Mouse (Mus musculus) CH12F3 (cell line): ENCODE data around the gene Mmp1b.
"Not testable (repeated sequence)": the region's sequence is repeated elsewhere in the genome, so short reads cannot be mapped to it uniquely, and the experiment has no call there.

ENCODE experiments used
- in situ Hi-C: fragments of 300-500 bp; cut with MboI; formaldehyde crosslinking; loops from 2 replicates; pipeline ENCODE4 v1.14.3; 2020; ENCODE audit warnings: low sequenced_read_pairs

Gene Mmp1b

GRCm38 (mm10) chr9:7387947-7388346 is at the start of gene Mmp1b:
Mmp1b (minus strand) TSS chr9:7388047.
- in situ Hi-C loops: no loop called here

GRCm38 (mm10) chr9:7396556-7396955 is 8.7 kb upstream of the Mmp1b start:
- in situ Hi-C loops: not testable (repeated sequence)

GRCm38 (mm10) chr9:7354535-7354934 is 33.3 kb downstream of the Mmp1b start:
- in situ Hi-C loops: no loop called here

GRCm38 (mm10) chr9:7345513-7345912 is 42.3 kb downstream of the Mmp1b start:
- in situ Hi-C loops: no loop called here

GRCm38 (mm10) chr9:7344107-7344506 is 43.7 kb downstream of the Mmp1b start, which contains the start of gene Mmp12:
Mmp12 (plus strand) TSS chr9:7344381.
- in situ Hi-C loops: no loop called here

GRCm38 (mm10) chr9:7336740-7337483 is 50.9 kb downstream of the Mmp1b start:
- in situ Hi-C loops: no loop called here

- in situ Hi-C loops: no loop called here
These were observed 51.8 kb downstream of the Mmp1b start for GRCm38 (mm10) chr9:7335766-7336680.

GRCm38 (mm10) chr9:7331847-7332246 is 56.0 kb downstream of the Mmp1b start:
- in situ Hi-C loops: no loop called here
